Mouse (Mus musculus) left cerebral cortex, adult 11 months (tissue): ENCODE data around the gene Gm42421.

Experiments used
- DNase-seq: peaks from one replicate; pipeline ENCODE4 v3.0.0; 2022; ENCODE audit warnings: low spot score

The Gm42421 gene

GRCm38 (mm10) chr5:143927875-143928274, at the start of gene Gm42421:
Gene Gm42421 (plus strand): TSS chr5:143928175.
- no peak for DNase-seq

GRCm38 (mm10) chr5:143885274-143885673, 42.7 kb upstream of the Gm42421 start:
- DNase-seq: no peak

- DNase-seq: no peak
These were observed 37.2 kb upstream of the Gm42421 start for GRCm38 (mm10) chr5:143890741-143891140.

- DNase-seq: no peak
These were observed 35.6 kb upstream of the Gm42421 start for GRCm38 (mm10) chr5:143892255-143892886.

- no peak for DNase-seq
These were observed 34.6 kb upstream of the Gm42421 start for GRCm38 (mm10) chr5:143893396-143893795.

GRCm38 (mm10) chr5:143897635-143898330, 30.2 kb upstream of the Gm42421 start, which contains the start of gene Ankrd61:
Gene Ankrd61 (minus strand): TSS chr5:143897685.
- no peak for DNase-seq

- DNase-seq: no peak
These were observed 25.9 kb upstream of the Gm42421 start for GRCm38 (mm10) chr5:143902111-143902510.

GRCm38 (mm10) chr5:143903813-143904212, 24.2 kb upstream of the Gm42421 start:
- DNase-seq: no peak

- DNase-seq: no peak
These were observed 21.5 kb upstream of the Gm42421 start for GRCm38 (mm10) chr5:143906429-143906828.

GRCm38 (mm10) chr5:143908926-143909325, 19.0 kb upstream of the Gm42421 start:
- DNase-seq: no peak

GRCm38 (mm10) chr5:143909417-143910400, 18.3 kb upstream of the Gm42421 start, which contains the start of the genes Aimp2 and Pms2:
Gene Aimp2 (minus strand): TSS chr5:143909847.
Gene Pms2 (plus strand): TSS chr5:143909964.
- DNase-seq: peak; percentile 96

GRCm38 (mm10) chr5:143916221-143916620, 11.8 kb upstream of the Gm42421 start:
- DNase-seq: no peak

- DNase-seq: no peak
These were observed 10.6 kb upstream of the Gm42421 start for GRCm38 (mm10) chr5:143917418-143917817.

- no peak for DNase-seq
These were observed 9.9 kb upstream of the Gm42421 start for GRCm38 (mm10) chr5:143918120-143918519.

GRCm38 (mm10) chr5:143924781-143925452, 3.1 kb upstream of the Gm42421 start:
- DNase-seq: no peak

GRCm38 (mm10) chr5:143929291-143929690, 1.3 kb downstream of the Gm42421 start:
- no peak for DNase-seq

GRCm38 (mm10) chr5:143930656-143931055, 2.7 kb downstream of the Gm42421 start:
- no peak for DNase-seq

GRCm38 (mm10) chr5:143931863-143932580, 4.0 kb downstream of the Gm42421 start:
- no peak for DNase-seq

- no peak for DNase-seq
These were observed 4.9 kb downstream of the Gm42421 start, which contains the start of gene Rsph10b for GRCm38 (mm10) chr5:143932831-143933230. Gene Rsph10b (plus strand): TSS chr5:143933035.

- no peak for DNase-seq
These were observed 5.4 kb downstream of the Gm42421 start for GRCm38 (mm10) chr5:143933414-143933813.

- no peak for DNase-seq
These were observed 5.9 kb downstream of the Gm42421 start for GRCm38 (mm10) chr5:143933875-143934274.
